Mouse (Mus musculus): ENCODE data around the gene Tspan18.

The Tspan18 gene

GRCm38 (mm10) chr2:93261521-93262290 is 72.6 kb downstream of the Tspan18 start:
- DNase-seq = no peak

GRCm38 (mm10) chr2:93257634-93258033 is 76.7 kb downstream of the Tspan18 start:
- no peak for DNase-seq

- DNase-seq = no peak
Observed at GRCm38 (mm10) chr2:93256735-93257405, 77.4 kb downstream of the Tspan18 start.

GRCm38 (mm10) chr2:93252356-93252755 is 81.9 kb downstream of the Tspan18 start:
- DNase-seq = peak; percentile 20

GRCm38 (mm10) chr2:93250611-93251010 is 83.7 kb downstream of the Tspan18 start:
- no peak for DNase-seq

GRCm38 (mm10) chr2:93249058-93249457 is 85.2 kb downstream of the Tspan18 start:
- DNase-seq = no peak

GRCm38 (mm10) chr2:93244090-93244443 is 90.2 kb downstream of the Tspan18 start:
- DNase-seq = no peak

GRCm38 (mm10) chr2:93243439-93244089 is 90.7 kb downstream of the Tspan18 start:
- DNase-seq = no peak

- no peak for DNase-seq
Observed at GRCm38 (mm10) chr2:93242166-93242565, 92.1 kb downstream of the Tspan18 start.

GRCm38 (mm10) chr2:93238864-93239263 is 95.4 kb downstream of the Tspan18 start:
- DNase-seq = no peak

GRCm38 (mm10) chr2:93237055-93237454 is 97.2 kb downstream of the Tspan18 start:
- no peak for DNase-seq

GRCm38 (mm10) chr2:93232141-93232540 is 102.2 kb downstream of the Tspan18 start:
- no peak for DNase-seq

- DNase-seq = no peak
Observed at GRCm38 (mm10) chr2:93228480-93228824, 105.9 kb downstream of the Tspan18 start.

GRCm38 (mm10) chr2:93227713-93228479 is 106.4 kb downstream of the Tspan18 start:
- peak; percentile 31 for DNase-seq

GRCm38 (mm10) chr2:93226606-93227595 is 107.4 kb downstream of the Tspan18 start:
- DNase-seq = peak; percentile 48

- no peak for DNase-seq
Observed at GRCm38 (mm10) chr2:93223463-93223862, 110.8 kb downstream of the Tspan18 start.

- no peak for DNase-seq
Observed at GRCm38 (mm10) chr2:93220447-93220846, 113.9 kb downstream of the Tspan18 start.

GRCm38 (mm10) chr2:93219576-93219975 is 114.7 kb downstream of the Tspan18 start:
- no peak for DNase-seq

GRCm38 (mm10) chr2:93218353-93218990 is 115.8 kb downstream of the Tspan18 start:
- DNase-seq = no peak

GRCm38 (mm10) chr2:93217015-93217414 is 117.3 kb downstream of the Tspan18 start:
- peak; percentile 80 for DNase-seq

- no peak for DNase-seq
Observed at GRCm38 (mm10) chr2:93215790-93216189, 118.5 kb downstream of the Tspan18 start.
